Mouse (Mus musculus): ENCODE data around the gene C1qtnf1.

- TF ChIP-seq CTCF (IDR thresholded peaks at IDR 0.05; ENCODE audit: extremely low read depth, insufficient read depth, low read length) (no peak), POLR2A (IDR thresholded peaks at IDR 0.05; ENCODE audit: extremely low read depth, insufficient read depth, low read length) (no peak)
These were observed 59.1 kb downstream of the C1qtnf1 start for GRCm38 (mm10) chr11:118486881-118487772.
